Mouse (Mus musculus): ENCODE measurements around the gene Dolpp1. TPM values are rescaled to one million over a fixed set of nuclear protein-coding genes. Genes with fewer than 3 reads are reported as not detected.

Gene Dolpp1
- polyA plus RNA-seq, 1 experiment from 2014 or later, result 33.1 TPM

DNA sequence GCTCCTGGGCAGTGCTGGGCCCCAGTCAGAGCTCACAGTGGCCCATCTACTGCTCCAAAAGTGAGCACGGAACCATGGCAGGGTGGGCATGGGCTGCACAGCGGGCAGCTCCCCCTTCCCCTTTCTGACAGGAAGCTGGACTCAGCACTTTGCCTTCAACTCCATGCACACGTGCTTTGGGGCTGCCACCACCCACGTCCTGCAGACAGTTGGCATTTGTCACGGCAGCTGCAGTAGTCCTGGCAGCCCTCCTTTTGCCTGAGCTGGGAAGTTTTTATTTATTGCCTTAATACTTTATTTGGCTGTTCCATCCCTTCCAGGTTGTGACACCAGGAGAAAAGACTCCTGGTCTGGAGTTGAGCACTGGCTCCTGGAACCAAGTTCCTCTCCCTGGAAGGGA is 7.2 kb upstream of the Dolpp1 start:
- H3K27me3 ChIP-seq, result no peaks in the 10 kb centered on the region
- no peak for ATAC-seq (ENCODE audit: low FRiP score, low read depth)
- WGBS, result 78% methylated on average over 5 of the region's 5 CpGs
- no peak overlapping the region for H3K4me2 ChIP-seq (replicated peaks)
- H3K4me1 ChIP-seq, result no peaks in the 10 kb centered on the region
- no peak overlapping the region for H3K27ac ChIP-seq
- no peak overlapping the region for H3K4me3 ChIP-seq
- H3K9me3 ChIP-seq, result no peaks in the 10 kb centered on the region
- H3K9ac ChIP-seq, result no peak overlapping the region
- peaks cover 58% of the 10 kb centered on the region for H3K36me3 ChIP-seq

GRCm38 (mm10) chr2:30385591-30385990 is 6.5 kb upstream of the Dolpp1 start:
- H3K27ac ChIP-seq, result no peak overlapping the region
- H3K4me2 ChIP-seq (replicated peaks), result no peak overlapping the region
- no peak for ATAC-seq (ENCODE audit: low FRiP score, low read depth)
- H3K9ac ChIP-seq, result no peak overlapping the region
- H3K9me3 ChIP-seq, result no peaks in the 10 kb centered on the region
- no peaks in the 10 kb centered on the region for H3K27me3 ChIP-seq
- no peak overlapping the region for H3K4me3 ChIP-seq
- peaks cover 52% of the 10 kb centered on the region for H3K36me3 ChIP-seq
- H3K4me1 ChIP-seq, result no peaks in the 10 kb centered on the region
- 81% methylated on average over 4 of the region's 4 CpGs for WGBS

DNA sequence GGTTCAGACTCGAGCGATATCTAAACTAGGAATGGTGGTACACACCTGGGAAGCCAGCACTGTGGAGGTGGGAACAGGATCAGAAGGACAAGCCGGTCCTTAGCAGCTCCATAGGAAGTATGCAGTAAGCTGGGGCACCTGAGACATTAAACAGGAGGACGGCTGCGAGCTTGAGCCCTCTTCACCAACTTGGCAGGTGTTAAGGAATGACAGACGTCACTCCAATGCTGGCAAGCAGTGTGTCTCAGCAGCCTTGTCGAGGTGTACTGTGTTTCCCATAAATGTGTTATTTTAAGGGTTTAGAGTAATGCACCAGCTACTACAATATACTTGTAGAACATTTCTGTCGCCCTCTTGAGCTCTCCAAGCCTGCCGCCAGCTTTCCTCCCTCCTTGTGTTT is 5.1 kb upstream of the Dolpp1 start:
- no peak for ATAC-seq (ENCODE audit: low FRiP score, low read depth)
- no peak overlapping the region for H3K9ac ChIP-seq
- WGBS, result 80% methylated on average over 9 of the region's 9 CpGs

DNA sequence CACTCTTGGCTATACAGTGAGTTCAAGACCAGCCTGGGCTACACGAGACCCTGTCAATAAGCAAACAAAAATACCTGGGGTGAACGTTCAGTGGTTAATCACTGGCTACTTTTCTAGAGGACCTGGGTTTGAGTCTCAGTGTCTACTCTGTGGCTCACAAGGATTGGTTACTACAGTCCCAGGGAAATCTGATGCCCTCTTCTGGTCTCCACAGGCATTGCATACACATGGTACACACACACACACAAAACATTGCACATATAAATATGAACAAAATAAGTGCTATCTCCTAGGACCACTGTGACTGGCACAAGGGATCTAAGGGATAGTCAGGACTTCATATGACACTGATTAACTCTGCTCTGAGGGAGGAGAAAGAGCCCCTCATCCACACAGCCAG is 3.1 kb upstream of the Dolpp1 start:
- H3K4me1 ChIP-seq, result peaks cover 16% of the 10 kb centered on the region
- no peak overlapping the region for H3K4me2 ChIP-seq (replicated peaks)
- no peaks in the 10 kb centered on the region for H3K27me3 ChIP-seq
- WGBS, result 85% methylated on average over 2 of the region's 2 CpGs
- no peak overlapping the region for H3K9ac ChIP-seq
- no peak overlapping the region for H3K27ac ChIP-seq
- H3K9me3 ChIP-seq, result no peaks in the 10 kb centered on the region
- no peak for ATAC-seq (ENCODE audit: low FRiP score, low read depth)
- H3K36me3 ChIP-seq, result peaks cover 21% of the 10 kb centered on the region
- H3K4me3 ChIP-seq, result no peak overlapping the region

More for the DNA sequence above, 5.1 kb upstream of the Dolpp1 start:
- no peaks in the 10 kb centered on the region for H3K27me3 ChIP-seq
- H3K9me3 ChIP-seq, result no peaks in the 10 kb centered on the region
- peaks cover 39% of the 10 kb centered on the region for H3K36me3 ChIP-seq
- H3K27ac ChIP-seq, result no peak overlapping the region
- H3K4me1 ChIP-seq, result peaks cover 5% of the 10 kb centered on the region; the same call in 1 of the 2 replicates
- no peak overlapping the region for H3K4me3 ChIP-seq
- no peak overlapping the region for H3K4me2 ChIP-seq (replicated peaks)

- Histone ChIP-seq H3K27me3 (no peaks in the 10 kb centered on the region), H3K4me2 (replicated peaks) (peak overlapping the region; percentile 85), H3K9ac (peak overlapping the region; percentile 81), H3K27ac (peak overlapping the region; percentile 56), H3K36me3 (peaks cover 31% of the 10 kb centered on the region), H3K9me3 (no peaks in the 10 kb centered on the region), H3K4me3 (peak overlapping the region; percentile 82), H3K4me1 (peaks cover 16% of the 10 kb centered on the region)
- peak; percentile 84 for ATAC-seq (ENCODE audit: low FRiP score, low read depth)
- WGBS, result under 1% methylated on average over 54 of the region's 54 CpGs
These were observed 719 bp downstream of the Dolpp1 start for GRCm38 (mm10) chr2:30392577-30393369.

DNA sequence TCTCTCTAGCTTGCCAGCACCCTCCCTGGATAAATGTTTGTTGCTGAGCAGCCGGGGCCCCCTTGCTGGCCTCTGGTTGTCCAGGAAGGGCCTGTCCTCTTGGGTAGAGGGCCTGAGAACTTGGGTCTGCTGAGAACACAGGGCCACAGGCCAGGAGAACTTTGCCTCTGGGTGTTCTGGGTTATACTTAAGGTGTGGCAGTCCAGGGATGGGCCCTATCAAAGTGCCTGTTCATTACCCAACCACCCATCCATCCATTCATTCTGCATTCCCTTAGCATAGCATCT is 1.3 kb downstream of the Dolpp1 start:
- Histone ChIP-seq H3K4me3 (peak overlapping the region; percentile 82), H3K36me3 (peaks cover 37% of the 10 kb centered on the region), H3K4me2 (replicated peaks) (peak overlapping the region; percentile 85), H3K9ac (peak overlapping the region; percentile 81), H3K27me3 (no peaks in the 10 kb centered on the region), H3K4me1 (peaks cover 16% of the 10 kb centered on the region), H3K27ac (no peak overlapping the region), H3K9me3 (no peaks in the 10 kb centered on the region)
- whole genome bisulfite sequencing, result 77% methylated on average over 1 of the region's 1 CpGs
- ATAC-seq (ENCODE audit: low FRiP score, low read depth), result no peak

DNA sequence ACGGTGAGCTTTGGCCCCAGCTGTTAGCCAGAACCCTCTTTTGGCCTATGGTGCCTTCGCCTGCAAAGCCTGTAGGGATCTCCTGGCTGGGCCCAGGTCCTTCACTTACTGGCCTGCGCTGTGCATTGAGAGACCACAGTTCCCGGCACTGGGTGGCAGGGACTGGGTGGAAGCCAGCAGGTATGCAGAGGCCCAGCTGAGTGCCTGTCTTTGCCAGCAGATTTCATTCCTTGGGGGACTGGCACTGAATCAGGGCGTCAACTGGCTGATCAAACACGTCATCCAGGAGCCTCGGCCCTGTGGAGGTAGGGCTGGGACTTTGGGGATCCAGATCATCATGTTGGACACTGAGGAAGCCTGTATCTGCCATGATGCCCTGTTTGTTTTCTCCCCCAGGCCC is 3.7 kb downstream of the Dolpp1 start:
- ATAC-seq (ENCODE audit: low FRiP score, low read depth), result no peak
- 91% methylated on average over 7 of the region's 7 CpGs for WGBS
- Histone ChIP-seq H3K27me3 (no peaks in the 10 kb centered on the region), H3K4me3 (no peak overlapping the region), H3K9me3 (no peaks in the 10 kb centered on the region), H3K4me1 (peaks cover 16% of the 10 kb centered on the region), H3K27ac (no peak overlapping the region), H3K36me3 (peaks cover 57% of the 10 kb centered on the region), H3K9ac (no peak overlapping the region), H3K4me2 (replicated peaks) (no peak overlapping the region)

DNA sequence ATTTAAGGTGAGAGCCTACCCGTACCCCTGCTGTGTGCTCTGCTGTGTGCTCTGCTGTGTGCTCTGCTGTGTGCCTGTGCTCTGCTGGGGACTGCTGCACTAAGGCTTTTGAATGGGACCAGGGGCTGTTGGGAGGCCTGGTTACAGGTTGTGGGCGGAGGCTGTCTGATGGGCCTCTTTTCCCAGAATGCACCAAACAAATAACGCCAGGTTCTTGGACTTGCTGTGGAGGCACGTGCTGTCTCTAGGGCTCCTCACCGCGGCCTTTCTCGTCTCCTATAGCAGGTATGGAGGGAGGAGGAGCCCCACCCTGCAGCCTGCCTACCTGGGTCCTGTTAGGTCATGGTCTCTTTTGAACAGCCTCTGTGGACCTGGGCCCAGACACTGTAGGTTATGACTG is 4.2 kb downstream of the Dolpp1 start:
- ATAC-seq (ENCODE audit: low FRiP score, low read depth), result no peak

DNA sequence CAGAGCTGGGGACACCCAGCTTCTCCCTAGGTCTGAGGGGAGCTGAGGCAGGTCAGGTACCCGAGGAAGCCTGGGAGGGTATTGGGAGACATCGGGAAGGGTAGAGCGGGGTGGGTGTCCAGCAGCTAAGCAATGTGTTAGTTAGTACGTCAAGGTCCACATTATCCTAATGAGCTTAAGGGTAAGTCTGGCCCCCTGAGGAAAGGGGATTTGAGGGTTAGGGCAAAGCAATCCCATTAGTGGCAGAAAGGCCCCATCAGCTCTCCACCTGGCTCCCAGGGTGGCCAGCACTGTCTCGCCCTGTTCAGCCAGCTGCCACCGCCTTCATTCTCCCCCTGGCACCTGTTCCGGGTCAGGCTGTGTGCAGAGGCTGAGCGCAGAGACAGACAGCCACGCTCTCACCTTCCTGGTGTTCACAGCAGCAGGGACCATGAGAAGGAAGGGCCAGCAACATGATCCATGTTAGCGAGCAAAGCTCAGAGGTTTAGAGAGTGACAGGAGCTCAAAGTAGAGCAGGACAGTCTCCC is 6.0 kb downstream of the Dolpp1 start:
- H3K9me3 ChIP-seq, result no peaks in the 10 kb centered on the region
- no peak overlapping the region for H3K4me3 ChIP-seq
- H3K4me1 ChIP-seq, result peaks cover 9% of the 10 kb centered on the region
- no peak for ATAC-seq (ENCODE audit: low FRiP score, low read depth)
- H3K9ac ChIP-seq, result no peak overlapping the region
- no peak overlapping the region for H3K27ac ChIP-seq
- no peak overlapping the region for H3K4me2 ChIP-seq (replicated peaks)
- H3K27me3 ChIP-seq, result no peaks in the 10 kb centered on the region
- WGBS, result 86% methylated on average over 10 of the region's 10 CpGs
- H3K36me3 ChIP-seq, result peaks cover 80% of the 10 kb centered on the region

More for the DNA sequence above, 4.2 kb downstream of the Dolpp1 start:
- 90% methylated on average over 7 of the region's 7 CpGs for WGBS
- Histone ChIP-seq H3K4me2 (replicated peaks) (no peak overlapping the region), H3K36me3 (peaks cover 61% of the 10 kb centered on the region), H3K27me3 (no peaks in the 10 kb centered on the region), H3K4me3 (no peak overlapping the region), H3K9ac (no peak overlapping the region), H3K4me1 (peaks cover 16% of the 10 kb centered on the region), H3K9me3 (no peaks in the 10 kb centered on the region), H3K27ac (no peak overlapping the region; the same call in 1 of the 2 replicates)

DNA sequence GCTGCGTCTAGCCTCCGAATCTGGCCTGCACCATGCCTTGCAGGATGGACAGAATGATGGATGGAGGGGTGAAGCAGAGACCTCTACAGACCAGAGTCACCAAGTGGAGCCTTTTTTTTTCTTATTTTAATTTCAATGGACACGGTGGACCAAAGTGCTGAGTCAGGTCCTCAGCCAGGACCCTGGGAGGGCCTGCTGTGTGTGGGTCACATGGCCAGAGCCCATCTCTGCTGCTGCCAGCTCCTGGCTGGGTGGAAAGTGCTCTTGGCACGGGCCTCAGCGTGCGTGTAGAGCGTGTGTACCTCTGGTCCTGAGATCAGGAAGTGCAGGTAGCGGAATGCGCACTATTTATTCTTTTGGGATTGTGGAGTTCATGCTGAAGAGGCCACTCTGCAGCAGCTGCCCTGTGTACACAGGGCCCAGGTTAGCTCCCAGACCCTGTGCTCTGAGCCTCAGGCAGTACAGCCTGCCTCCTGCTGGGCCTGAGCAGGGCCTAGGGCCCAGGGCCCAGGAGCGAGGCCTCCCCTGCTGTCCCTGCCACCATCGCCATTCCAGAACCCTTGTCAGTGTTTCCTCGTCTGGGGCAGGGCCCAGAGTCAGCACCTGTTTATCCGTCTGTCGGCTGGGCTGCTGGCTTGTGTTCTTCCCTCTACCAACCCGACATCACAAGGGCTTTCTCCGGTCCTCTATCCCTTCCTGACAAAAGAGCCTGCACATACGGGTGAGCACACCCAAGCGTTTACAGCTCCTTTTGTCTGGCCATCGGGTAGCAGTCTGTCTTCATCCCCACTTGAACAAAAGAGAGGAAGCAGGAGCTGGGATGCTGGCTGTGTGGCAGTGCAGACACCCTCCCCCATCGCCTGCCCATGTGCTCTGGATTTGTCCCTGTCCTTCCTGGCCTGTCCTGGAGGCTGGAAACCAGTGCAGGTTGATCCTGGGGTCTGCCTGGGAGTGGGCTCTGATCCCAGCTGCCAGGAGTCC is 7.4 kb downstream of the Dolpp1 start:
- Histone ChIP-seq H3K4me1 (no peaks in the 10 kb centered on the region), H3K27ac (no peak overlapping the region; the same call in 1 of the 2 replicates), H3K27me3 (no peaks in the 10 kb centered on the region), H3K4me3 (no peak overlapping the region), H3K9me3 (no peaks in the 10 kb centered on the region), H3K9ac (no peak overlapping the region), H3K4me2 (replicated peaks) (no peak overlapping the region), H3K36me3 (peaks cover 88% of the 10 kb centered on the region)
- 68% methylated on average over 20 of the region's 20 CpGs for WGBS
- ATAC-seq (ENCODE audit: low FRiP score, low read depth), result no peak

DNA sequence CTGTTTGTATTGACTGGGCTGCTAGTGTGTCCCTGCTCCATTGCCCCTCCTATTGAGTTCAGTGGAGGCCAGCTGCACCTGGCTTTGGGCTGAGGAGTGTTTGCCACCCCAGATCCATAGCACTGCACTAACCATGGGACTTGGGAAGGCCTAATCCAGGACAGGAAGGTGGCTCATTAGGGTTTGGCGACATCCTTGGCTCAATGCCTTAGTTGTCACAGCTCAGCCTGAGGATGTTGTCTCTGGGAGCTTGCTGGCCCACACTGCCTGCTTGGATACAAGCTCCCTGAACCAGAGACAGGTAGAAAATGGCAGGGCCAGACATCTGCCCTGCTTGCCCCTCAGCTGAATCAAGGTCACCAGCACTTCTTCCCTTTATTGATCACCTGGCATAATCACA is 9.5 kb downstream of the Dolpp1 start:
- no peak overlapping the region for H3K4me2 ChIP-seq (replicated peaks)
- H3K4me3 ChIP-seq, result no peak overlapping the region
- H3K27ac ChIP-seq, result no peak overlapping the region
- peaks cover 93% of the 10 kb centered on the region for H3K36me3 ChIP-seq
- no peak for ATAC-seq (ENCODE audit: low FRiP score, low read depth)
- no peaks in the 10 kb centered on the region for H3K9me3 ChIP-seq
- H3K27me3 ChIP-seq, result no peaks in the 10 kb centered on the region
- no peaks in the 10 kb centered on the region for H3K4me1 ChIP-seq
- no peak overlapping the region for H3K9ac ChIP-seq
- 81% methylated on average over 1 of the region's 1 CpGs for WGBS

DNA sequence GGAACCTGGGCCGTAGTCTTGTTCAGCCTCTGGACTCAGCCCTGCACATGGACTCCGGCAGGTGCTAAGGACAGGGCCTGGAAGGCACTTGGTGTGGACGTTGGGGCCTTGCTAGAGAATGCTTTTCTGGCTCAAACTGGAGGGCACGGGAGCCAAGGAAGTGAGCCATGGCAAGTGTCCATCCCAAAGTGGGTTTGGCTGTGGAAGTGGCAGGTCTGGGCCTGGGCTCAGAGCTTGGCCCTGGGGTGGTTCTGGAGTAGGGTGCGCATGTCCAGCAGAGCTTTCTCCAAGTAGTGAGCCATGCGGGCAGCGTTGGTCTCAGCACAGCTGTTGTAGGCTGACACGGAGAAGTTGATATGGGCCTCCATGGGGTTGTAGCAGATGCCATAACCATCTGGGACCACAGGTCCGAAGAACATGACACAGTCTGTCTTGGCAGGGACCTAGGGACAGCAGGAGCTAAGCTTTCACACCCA is 10.3 kb downstream of the Dolpp1 start:
- Histone ChIP-seq H3K27ac (no peak overlapping the region), H3K4me1 (no peaks in the 10 kb centered on the region), H3K9me3 (no peaks in the 10 kb centered on the region), H3K9ac (no peak overlapping the region; the same call in 1 of the 2 replicates), H3K27me3 (no peaks in the 10 kb centered on the region), H3K36me3 (peaks cover 92% of the 10 kb centered on the region), H3K4me3 (no peak overlapping the region), H3K4me2 (replicated peaks) (no peak overlapping the region)
- 86% methylated on average over 9 of the region's 9 CpGs for WGBS
- no peak for ATAC-seq (ENCODE audit: low FRiP score, low read depth)

Data from limb, embryonic 13.5 days (tissue).